Mouse (Mus musculus): ENCODE results near the gene P2rx1. TPM values are rescaled to one million over a fixed set of nuclear protein-coding genes. Genes with fewer than 3 reads are reported as not detected.

The P2rx1 gene
- polyA plus RNA-seq, 1 experiment from 2014 or later, result 2.2 TPM

GRCm38 (mm10) chr11:72959924-72960679 lies 38.8 kb upstream of the P2rx1 start:
- no peaks in the 10 kb centered on the region for H3K36me3 ChIP-seq (ENCODE audit: control insufficient read depth, insufficient read depth, low read length)
- peak overlapping the region; percentile 61 for H3K4me2 ChIP-seq (ENCODE audit: low read depth, low read length)
- no peak overlapping the region for H3K27ac ChIP-seq (ENCODE audit: low read length)
- peaks cover 30% of the 10 kb centered on the region for H3K4me1 ChIP-seq (replicated peaks; ENCODE audit: control insufficient read depth, insufficient read depth, low read length)
- WGBS, result 16% methylated on average over 15 of the region's 15 CpGs
- no peaks in the 10 kb centered on the region for H3K9me3 ChIP-seq (ENCODE audit: control insufficient read depth, low read length)
- no peak for ATAC-seq (ENCODE audit: low read depth)
- H3K4me3 ChIP-seq (ENCODE audit: low read length), result peak overlapping the region; percentile 49; the same call in 1 of the 2 replicates
- no peak overlapping the region for H3K9ac ChIP-seq (ENCODE audit: low read length)
- peaks cover 15% of the 10 kb centered on the region for H3K27me3 ChIP-seq (ENCODE audit: control insufficient read depth, insufficient read depth, low read depth, low read length)

GRCm38 (mm10) chr11:72960723-72961071 lies 38.2 kb upstream of the P2rx1 start:
- Histone ChIP-seq H3K27me3 (ENCODE audit: control insufficient read depth, insufficient read depth, low read depth, low read length) (peaks cover 15% of the 10 kb centered on the region), H3K4me3 (ENCODE audit: low read length) (peak overlapping the region; percentile 49), H3K4me1 (replicated peaks; ENCODE audit: control insufficient read depth, insufficient read depth, low read length) (peaks cover 29% of the 10 kb centered on the region), H3K9me3 (ENCODE audit: control insufficient read depth, low read length) (no peaks in the 10 kb centered on the region), H3K27ac (ENCODE audit: low read length) (no peak overlapping the region), H3K4me2 (ENCODE audit: low read depth, low read length) (peak overlapping the region; percentile 61), H3K36me3 (ENCODE audit: control insufficient read depth, insufficient read depth, low read length) (no peaks in the 10 kb centered on the region), H3K9ac (ENCODE audit: low read length) (peak overlapping the region; percentile 54)
- 0 out of 2 replicates have a peak, but pooled peaks have one; percentile 2 for ATAC-seq (ENCODE audit: low read depth)
- 5% methylated on average over 15 of the region's 15 CpGs for WGBS

GRCm38 (mm10) chr11:72961072-72961980 lies 37.6 kb upstream of the P2rx1 start, which contains the start of gene Atp2a3:
TSS of gene Atp2a3 (plus strand) at chr11:72961169.
- Histone ChIP-seq H3K9me3 (ENCODE audit: control insufficient read depth, low read length) (no peaks in the 10 kb centered on the region), H3K27ac (ENCODE audit: low read length) (no peak within 1 kb of the TSS), H3K4me1 (replicated peaks; ENCODE audit: control insufficient read depth, insufficient read depth, low read length) (peaks cover 33% of the 10 kb centered on the region), H3K9ac (ENCODE audit: low read length) (peak within 1 kb of the TSS; percentile 54), H3K36me3 (ENCODE audit: control insufficient read depth, insufficient read depth, low read length) (no peaks in the 10 kb centered on the region), H3K4me2 (ENCODE audit: low read depth, low read length) (peak within 1 kb of the TSS; percentile 61), H3K4me3 (ENCODE audit: low read length) (peak within 1 kb of the TSS; percentile 49), H3K27me3 (ENCODE audit: control insufficient read depth, insufficient read depth, low read depth, low read length) (peaks cover 15% of the 10 kb centered on the region)
- WGBS, result 3% methylated on average over 68 of the region's 70 CpGs
- ATAC-seq (ENCODE audit: low read depth), result peak; percentile 65

- Histone ChIP-seq H3K4me2 (ENCODE audit: low read depth, low read length) (no peak overlapping the region), H3K9ac (ENCODE audit: low read length) (no peak overlapping the region), H3K4me3 (ENCODE audit: low read length) (no peak overlapping the region), H3K27me3 (ENCODE audit: control insufficient read depth, insufficient read depth, low read depth, low read length) (peaks cover 15% of the 10 kb centered on the region), H3K4me1 (replicated peaks; ENCODE audit: control insufficient read depth, insufficient read depth, low read length) (peaks cover 33% of the 10 kb centered on the region), H3K9me3 (ENCODE audit: control insufficient read depth, low read length) (no peaks in the 10 kb centered on the region), H3K36me3 (ENCODE audit: control insufficient read depth, insufficient read depth, low read length) (no peaks in the 10 kb centered on the region), H3K27ac (ENCODE audit: low read length) (no peak overlapping the region)
- 64% methylated on average over 2 of the region's 2 CpGs for WGBS
- no peak for ATAC-seq (ENCODE audit: low read depth)
Measured at GRCm38 (mm10) chr11:72962378-72962777, 36.5 kb upstream of the P2rx1 start.

- H3K4me2 ChIP-seq (ENCODE audit: low read depth, low read length), result no peak overlapping the region
- peaks cover 33% of the 10 kb centered on the region for H3K4me1 ChIP-seq (replicated peaks; ENCODE audit: control insufficient read depth, insufficient read depth, low read length)
- H3K27ac ChIP-seq (ENCODE audit: low read length), result no peak overlapping the region; the same call in 1 of the 2 replicates
- H3K4me3 ChIP-seq (ENCODE audit: low read length), result no peak overlapping the region
- 33% methylated on average over 7 of the region's 7 CpGs for WGBS
- no peaks in the 10 kb centered on the region for H3K9me3 ChIP-seq (ENCODE audit: control insufficient read depth, low read length)
- peaks cover 15% of the 10 kb centered on the region for H3K27me3 ChIP-seq (ENCODE audit: control insufficient read depth, insufficient read depth, low read depth, low read length)
- H3K9ac ChIP-seq (ENCODE audit: low read length), result no peak overlapping the region
- no peak for ATAC-seq (ENCODE audit: low read depth)
- no peaks in the 10 kb centered on the region for H3K36me3 ChIP-seq (ENCODE audit: control insufficient read depth, insufficient read depth, low read length)
Measured at GRCm38 (mm10) chr11:72963058-72963788, 35.7 kb upstream of the P2rx1 start.

GRCm38 (mm10) chr11:72963789-72964294 lies 35.1 kb upstream of the P2rx1 start:
- no peak overlapping the region for H3K4me3 ChIP-seq (ENCODE audit: low read length)
- 49% methylated on average over 3 of the region's 3 CpGs for WGBS
- peaks cover 15% of the 10 kb centered on the region for H3K27me3 ChIP-seq (ENCODE audit: control insufficient read depth, insufficient read depth, low read depth, low read length)
- H3K27ac ChIP-seq (ENCODE audit: low read length), result no peak overlapping the region; the same call in 1 of the 2 replicates
- H3K36me3 ChIP-seq (ENCODE audit: control insufficient read depth, insufficient read depth, low read length), result no peaks in the 10 kb centered on the region
- ATAC-seq (ENCODE audit: low read depth), result no peak
- no peaks in the 10 kb centered on the region for H3K9me3 ChIP-seq (ENCODE audit: control insufficient read depth, low read length)
- no peak overlapping the region for H3K9ac ChIP-seq (ENCODE audit: low read length)
- H3K4me1 ChIP-seq (replicated peaks; ENCODE audit: control insufficient read depth, insufficient read depth, low read length), result peaks cover 33% of the 10 kb centered on the region
- H3K4me2 ChIP-seq (ENCODE audit: low read depth, low read length), result no peak overlapping the region

GRCm38 (mm10) chr11:72974995-72975503 lies 23.9 kb upstream of the P2rx1 start:
- Histone ChIP-seq H3K27ac (ENCODE audit: low read length) (no peak overlapping the region), H3K36me3 (ENCODE audit: control insufficient read depth, insufficient read depth, low read length) (no peaks in the 10 kb centered on the region), H3K4me1 (replicated peaks; ENCODE audit: control insufficient read depth, insufficient read depth, low read length) (no peaks in the 10 kb centered on the region), H3K9me3 (ENCODE audit: control insufficient read depth, low read length) (no peaks in the 10 kb centered on the region), H3K4me2 (ENCODE audit: low read depth, low read length) (no peak overlapping the region), H3K4me3 (ENCODE audit: low read length) (no peak overlapping the region), H3K9ac (ENCODE audit: low read length) (no peak overlapping the region), H3K27me3 (ENCODE audit: control insufficient read depth, insufficient read depth, low read depth, low read length) (no peaks in the 10 kb centered on the region)
- 78% methylated on average over 13 of the region's 13 CpGs for WGBS
- no peak for ATAC-seq (ENCODE audit: low read depth)

- Histone ChIP-seq H3K27me3 (ENCODE audit: control insufficient read depth, insufficient read depth, low read depth, low read length) (no peaks in the 10 kb centered on the region), H3K9me3 (ENCODE audit: control insufficient read depth, low read length) (no peaks in the 10 kb centered on the region), H3K4me2 (ENCODE audit: low read depth, low read length) (no peak overlapping the region), H3K9ac (ENCODE audit: low read length) (no peak overlapping the region), H3K4me1 (replicated peaks; ENCODE audit: control insufficient read depth, insufficient read depth, low read length) (no peaks in the 10 kb centered on the region), H3K36me3 (ENCODE audit: control insufficient read depth, insufficient read depth, low read length) (no peaks in the 10 kb centered on the region), H3K27ac (ENCODE audit: low read length) (no peak overlapping the region), H3K4me3 (ENCODE audit: low read length) (no peak overlapping the region)
- 86% methylated on average over 9 of the region's 9 CpGs for WGBS
- no peak for ATAC-seq (ENCODE audit: low read depth)
Measured at GRCm38 (mm10) chr11:72982516-72982915, 16.4 kb upstream of the P2rx1 start.

All from lung, embryonic 16.5 days (tissue).